Mouse (Mus musculus) spleen, adult 2 months (tissue): ENCODE data around the gene Zc3h12c.

ENCODE experiments used
- CTCF ChIP-seq: fragments of 200-500 bp; IDR thresholded peaks from 2 replicates; pipeline ENCODE4 v1.5.1; 2011; ENCODE audit warnings: mild to moderate bottlenecking, inconsistent platforms; ENCODE audit not compliant: insufficient read depth, insufficient read length, insufficient replicate concordance; ENCODE audit errors: extremely low read depth
- POLR2A ChIP-seq: fragments of 200-500 bp; IDR thresholded peaks from 2 replicates; pipeline ENCODE4 v1.6.1; 2011; ENCODE audit warnings: low read depth, low read length, inconsistent platforms

GRCm38 (mm10) chr9:52167084-52167483 is 1.3 kb downstream of the Zc3h12c start:
- TF ChIP-seq POLR2A = no peak
- no peak for TF ChIP-seq CTCF
